Comparison of ENCODE assay signal across 9 mouse cellular contexts in the genomic region with DNA sequence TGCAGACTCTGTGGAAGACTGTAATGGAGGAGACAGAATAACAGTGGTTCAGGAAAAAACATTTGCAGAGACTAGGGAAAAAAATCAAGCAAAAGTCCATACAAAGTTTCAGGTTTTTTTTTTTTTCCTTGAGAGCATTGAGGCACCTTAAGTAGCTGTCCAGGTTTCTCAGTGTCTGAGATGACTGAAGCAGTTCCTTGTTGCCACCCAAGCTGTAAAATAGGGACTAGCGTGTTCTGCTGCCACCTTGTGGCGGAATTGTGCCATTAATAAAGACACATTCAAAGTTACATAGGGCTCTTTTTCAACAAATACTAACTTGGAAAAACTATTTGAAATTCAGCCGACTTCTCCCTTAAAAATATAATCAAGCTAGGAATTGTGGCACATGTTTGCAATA. TPM values are rescaled to one million over a fixed set of nuclear protein-coding genes. Genes with fewer than 3 reads are reported as not detected.
DNase-seq lines count a peak whose midpoint lies in the region; ATAC-seq and TF ChIP-seq lines count a peak whose summit lies in the region.
"Had no signal": no experiment of that assay in that cellular context is flagged by ENCODE, and none has a peak within 500 bp of the region (broad histone marks: within the 10 kb centered on the region; RNA-seq: fewer than 3 reads in every experiment).

No protein-coding gene starts in this region.

- H3K4me3 ChIP-seq in MEL (ENCODE audit: control insufficient read depth in 1 of 2, insufficient read depth in 1 of 2, low read depth in 2 of 2, low read length in 2 of 2): no peak overlapping the region
- H3K4me3 ChIP-seq in gastrocnemius, adult 2 months: no peak overlapping the region
- H3K4me3 ChIP-seq in lung, postnatal 0 days (ENCODE audit: low read depth, low read length): no peak overlapping the region
- H3K4me3 ChIP-seq: liver, embryonic 15.5 days had no signal

- no peaks in the 10 kb centered on the region for H3K27me3 ChIP-seq in MEL (ENCODE audit: control insufficient read depth in 1 of 2, insufficient read depth in 2 of 2, low read length in 2 of 2)
- no peaks in the 10 kb centered on the region for H3K27me3 ChIP-seq in lung, postnatal 0 days (replicated peaks; ENCODE audit: insufficient read depth, low read length)
- H3K27me3 ChIP-seq: liver, embryonic 15.5 days had no signal

- no peak for ATAC-seq in lung, postnatal 0 days

- no peak overlapping the region for H3K9ac ChIP-seq in MEL (ENCODE audit: control insufficient read depth, low read depth, low read length, poor library complexity, severe bottlenecking)
- no peak overlapping the region for H3K9ac ChIP-seq in lung, postnatal 0 days (replicated peaks; ENCODE audit: low read depth)
- H3K9ac ChIP-seq: liver, embryonic 15.5 days had no signal

- intact Hi-C loops in gastrocnemius, adult 2 months (cut with DNase I): loop anchor here (1.0 kb wide), 1 partner anchor 61 kb away; no protein-coding TSS in a partner anchor

- TF ChIP-seq POLR2A in MEL (IDR thresholded peaks at IDR 0.05; ENCODE audit: control insufficient read depth in 1 of 2, insufficient read depth in 1 of 2, low read depth in 1 of 2, low read length in 2 of 2, poor library complexity in 1 of 2): no peak

- 0 out of 4 replicates have a peak, but pooled peaks cover 0 to 2% of the 10 kb centered on the region in 2 experiments for H3K36me3 ChIP-seq in MEL (ENCODE audit: control insufficient read depth in 1 of 2, insufficient read depth in 2 of 2, low read length in 2 of 2)
- no peaks in the 10 kb centered on the region for H3K36me3 ChIP-seq in lung, postnatal 0 days (ENCODE audit: insufficient read depth, low read length)
- H3K36me3 ChIP-seq: liver, embryonic 15.5 days had no signal

- no peak for TF ChIP-seq EP300 in MEL (IDR thresholded peaks at IDR 0.05; ENCODE audit: low read depth in 1 of 2, low read length in 2 of 2)
- TF ChIP-seq EP300 in lung, postnatal 0 days (IDR thresholded peaks at IDR 0.05): no peak

- 2% methylated on average over 3 of the region's 3 CpGs for WGBS in lung, postnatal 0 days

- H3K79me2 ChIP-seq in MEL (ENCODE audit: control insufficient read depth, insufficient read depth, low read length, poor library complexity): peaks cover under 1% of the 10 kb centered on the region; the same call in 1 of the 2 replicates

- peak; percentile 45 to 73 (median 47) for TF ChIP-seq CTCF in MEL (IDR thresholded peaks at IDR 0.05 in 2 of 3, conservative IDR thresholded peaks at IDR 0.05 in 1 of 3; ENCODE audit: control insufficient read depth in 1 of 3, insufficient read depth in 1 of 3, low read depth in 2 of 3, low read length in 3 of 3, poor library complexity in 1 of 3, severe bottlenecking in 1 of 3)
- TF ChIP-seq CTCF in gastrocnemius, adult 2 months (IDR thresholded peaks at IDR 0.05): peak; percentile 89
- peak; percentile 88 for TF ChIP-seq CTCF in lung, postnatal 0 days (IDR thresholded peaks at IDR 0.05)

- DNase-seq in CD4-positive helper T cell, adult 2 months (ENCODE audit: low read depth, low spot score): peak; percentile 74
- DNase-seq in MEL (ENCODE audit: low read depth, low spot score): peak; percentile 78
- DNase-seq in cerebellum, adult 8-10 months: peak; percentile 73
- peak; percentile 71 for DNase-seq in gastrocnemius, adult 2 months
- DNase-seq in layer of hippocampus, adult 11-12 months (ENCODE audit: low spot score): peak; percentile 89
- DNase-seq in lung, postnatal 0 days (ENCODE audit: low spot score): peak; percentile 85
- DNase-seq in right cerebral cortex, postnatal 36 days (ENCODE audit: low spot score in 2 of 2): peak; percentile 46 to 65
- DNase-seq in urinary bladder, postnatal 4 days (ENCODE audit: low spot score in 2 of 2): peak; percentile 51 to 81

- TF ChIP-seq RAD21 in MEL (IDR thresholded peaks at IDR 0.05; ENCODE audit: low read depth, low read length): peak; percentile 81

- H3K4me1 ChIP-seq in MEL (ENCODE audit: control insufficient read depth in 1 of 2, insufficient read depth in 2 of 2, low read length in 2 of 2): no peaks in the 10 kb centered on the region
- no peaks in the 10 kb centered on the region for H3K4me1 ChIP-seq in lung, postnatal 0 days (ENCODE audit: insufficient read depth, low read depth, low read length)

- no peak overlapping the region for H3K4me2 ChIP-seq in lung, postnatal 0 days (replicated peaks; ENCODE audit: low read depth, low read length)
- H3K4me2 ChIP-seq: liver, embryonic 15.5 days had no signal

- H3K9me3 ChIP-seq in MEL (replicated peaks; ENCODE audit: insufficient read depth, low read length): no peaks in the 10 kb centered on the region
- no peaks in the 10 kb centered on the region for H3K9me3 ChIP-seq in lung, postnatal 0 days (ENCODE audit: low read length)
- H3K9me3 ChIP-seq: liver, embryonic 15.5 days had no signal

- no peak overlapping the region for H3K27ac ChIP-seq in MEL (ENCODE audit: control insufficient read depth, low read depth, low read length)
- no peak overlapping the region for H3K27ac ChIP-seq in gastrocnemius, adult 2 months
- no peak overlapping the region for H3K27ac ChIP-seq in lung, postnatal 0 days (ENCODE audit: low read length)
- H3K27ac ChIP-seq: liver, embryonic 15.5 days had no signal

TF ChIP-seq in MEL, 35 proteins besides CTCF, POLR2A, EP300 and RAD21:
- TF ChIP-seq MAZ (IDR thresholded peaks at IDR 0.05; ENCODE audit: low read depth, low read length) (no peak), ZMIZ1 (IDR thresholded peaks at IDR 0.05; ENCODE audit: low read depth, low read length) (no peak), ZC3H11A (IDR thresholded peaks at IDR 0.05; ENCODE audit: low read depth, low read length) (peak; percentile 90), SMC3 (IDR thresholded peaks at IDR 0.05; ENCODE audit: low read depth, low read length) (peak; percentile 94), GATA1 (IDR thresholded peaks at IDR 0.05; ENCODE audit: low read depth, low read length) (no peak), MYB (IDR thresholded peaks at IDR 0.05; ENCODE audit: low read depth, low read length) (no peak), POLR2AphosphoS2 (IDR thresholded peaks at IDR 0.05; ENCODE audit: low read length) (no peak), MEF2A (IDR thresholded peaks at IDR 0.05; ENCODE audit: extremely low read depth, insufficient replicate concordance, low read depth, low read length, poor library complexity, severe bottlenecking) (no peak), ELF1 (IDR thresholded peaks at IDR 0.05; ENCODE audit: low read depth, low read length) (no peak), GABPA (IDR thresholded peaks at IDR 0.05; ENCODE audit: low read depth, low read length) (no peak), MAFK (IDR thresholded peaks at IDR 0.05; ENCODE audit: borderline replicate concordance, low read depth, low read length) (no peak), POLR2AphosphoS5 (IDR thresholded peaks at IDR 0.05; ENCODE audit: borderline replicate concordance, low read depth, low read length) (no peak), UBTF (IDR thresholded peaks at IDR 0.05; ENCODE audit: borderline replicate concordance, insufficient read depth, low read depth, low read length) (no peak), MYC (IDR thresholded peaks at IDR 0.05; ENCODE audit: low read depth, low read length) (no peak)
TF ChIP-seq in MEL: peak in this region for 2.

RNA-seq across cellular contexts. Expression of gene Rnf20, which starts 4.8 kb away (rescaled TPM):
- 37.7 and 40.8 TPM in 2 replicates for total RNA-seq in MEL (2012; rRNA removed)
- 10 to 100 TPM; 43.1 to 58.1 TPM for polyA plus RNA-seq in MEL (2012; ENCODE audit: insufficient read depth in 1 of 2, insufficient read length in 2 of 2, low read depth in 1 of 2, low replicate concordance in 2 of 2, missing spikeins in 1 of 2)
- total RNA-seq in gastrocnemius, adult 2 months (2021): 10 to 100 TPM; 32.3 to 32.6 TPM
- 32.6 and 35.3 TPM in 2 replicates for polyA plus RNA-seq in lung, postnatal 0 days (2015; fragmentation: Nextera tagmentation; extraction: Ambion mirVana)

RNA-seq across cellular contexts. Expression of gene Tmem246, which starts 29.3 kb away (rescaled TPM):
- total RNA-seq in MEL (2012; rRNA removed): 2.6 and 2.9 TPM in 2 replicates
- 10 to 100 TPM in 1 of 2 experiments, not detected in 1; 11.1 TPM for polyA plus RNA-seq in MEL (2012; ENCODE audit: insufficient read depth in 1 of 2, insufficient read length in 2 of 2, low read depth in 1 of 2, low replicate concordance in 2 of 2, missing spikeins in 1 of 2)
- 10 to 100 TPM; 32.1 to 34.0 TPM for total RNA-seq in gastrocnemius, adult 2 months (2021)
- polyA plus RNA-seq in lung, postnatal 0 days (2015; fragmentation: Nextera tagmentation; extraction: Ambion mirVana): 30.7 and 32.9 TPM in 2 replicates

RNA-seq across cellular contexts. Expression of gene Ppp3r2, which starts 54.9 kb away (rescaled TPM):
- total RNA-seq in MEL (2012; rRNA removed): not detected in 2 replicates
- not detected for polyA plus RNA-seq in MEL (2012; ENCODE audit: insufficient read depth in 1 of 2, insufficient read length in 2 of 2, low read depth in 1 of 2, low replicate concordance in 2 of 2, missing spikeins in 1 of 2)
- not detected for total RNA-seq in gastrocnemius, adult 2 months (2021)
- 0.11 and 0.20 TPM in 2 replicates for polyA plus RNA-seq in lung, postnatal 0 days (2015; fragmentation: Nextera tagmentation; extraction: Ambion mirVana)
- polyA plus RNA-seq: liver, embryonic 15.5 days had no signal
